Mouse (Mus musculus): Measurements from ENCODE around the gene Dmrt1. TPM values are rescaled to one million over a fixed set of nuclear protein-coding genes. Genes with fewer than 3 reads are reported as not detected.

The Dmrt1 gene
- polyA plus RNA-seq, 1 experiment, result not detected

GRCm38 (mm10) chr19:25489546-25489945, 15.9 kb upstream of the Dmrt1 start:
- Histone ChIP-seq H3K4me1 (ENCODE audit: control insufficient read depth, insufficient read depth, low read length) (no peaks in the 10 kb centered on the region), H3K4me3 (replicated peaks; ENCODE audit: extremely low read depth, low read depth, low read length) (no peak overlapping the region)
- no peak for DNase-seq
- WGBS, result 64% methylated on average over 2 of the region's 2 CpGs
- TF ChIP-seq CTCF (IDR thresholded peaks at IDR 0.05; ENCODE audit: insufficient read depth, low read length), result no peak
- no peak for TF ChIP-seq POLR2A (IDR thresholded peaks at IDR 0.05; ENCODE audit: borderline replicate concordance, extremely low read depth, low read depth, low read length)

GRCm38 (mm10) chr19:25497434-25497833, 8.0 kb upstream of the Dmrt1 start:
- DNase-seq, result no peak
- TF ChIP-seq CTCF (IDR thresholded peaks at IDR 0.05; ENCODE audit: insufficient read depth, low read length) (no peak), POLR2A (IDR thresholded peaks at IDR 0.05; ENCODE audit: borderline replicate concordance, extremely low read depth, low read depth, low read length) (no peak)
- Histone ChIP-seq H3K4me1 (ENCODE audit: control insufficient read depth, insufficient read depth, low read length) (no peaks in the 10 kb centered on the region), H3K4me3 (replicated peaks; ENCODE audit: extremely low read depth, low read depth, low read length) (no peak overlapping the region)
- 46% methylated on average over 6 of the region's 6 CpGs for WGBS

GRCm38 (mm10) chr19:25504878-25505277, 540 bp upstream of the Dmrt1 start:
- no peaks in the 10 kb centered on the region for H3K4me1 ChIP-seq (ENCODE audit: control insufficient read depth, insufficient read depth, low read length)
- 20% methylated on average over 10 of the region's 10 CpGs for WGBS
- no peak for TF ChIP-seq POLR2A (IDR thresholded peaks at IDR 0.05; ENCODE audit: borderline replicate concordance, extremely low read depth, low read depth, low read length)
- TF ChIP-seq CTCF (IDR thresholded peaks at IDR 0.05; ENCODE audit: insufficient read depth, low read length), result no peak

GRCm38 (mm10) chr19:25506616-25507015, 1.2 kb downstream of the Dmrt1 start:
- no peak for TF ChIP-seq POLR2A (IDR thresholded peaks at IDR 0.05; ENCODE audit: borderline replicate concordance, extremely low read depth, low read depth, low read length)
- no peak for TF ChIP-seq CTCF (IDR thresholded peaks at IDR 0.05; ENCODE audit: insufficient read depth, low read length)
- Histone ChIP-seq H3K4me3 (replicated peaks; ENCODE audit: extremely low read depth, low read depth, low read length) (no peak overlapping the region), H3K4me1 (ENCODE audit: control insufficient read depth, insufficient read depth, low read length) (no peaks in the 10 kb centered on the region)
- no peak for DNase-seq
- 4% methylated on average over 23 of the region's 23 CpGs for WGBS

More at GRCm38 (mm10) chr19:25504878-25505277, 540 bp upstream of the Dmrt1 start:
- no peak for DNase-seq
- no peak overlapping the region for H3K4me3 ChIP-seq (replicated peaks; ENCODE audit: extremely low read depth, low read depth, low read length)

GRCm38 (mm10) chr19:25514986-25515530, 9.6 kb downstream of the Dmrt1 start:
- TF ChIP-seq CTCF (IDR thresholded peaks at IDR 0.05; ENCODE audit: insufficient read depth, low read length) (no peak), POLR2A (IDR thresholded peaks at IDR 0.05; ENCODE audit: borderline replicate concordance, extremely low read depth, low read depth, low read length) (no peak)
- DNase-seq, result no peak
- H3K4me1 ChIP-seq (ENCODE audit: control insufficient read depth, insufficient read depth, low read length), result no peaks in the 10 kb centered on the region
- H3K4me3 ChIP-seq (replicated peaks; ENCODE audit: extremely low read depth, low read depth, low read length), result no peak overlapping the region
- 44% methylated on average over 12 of the region's 12 CpGs for WGBS

GRCm38 (mm10) chr19:25524156-25524555, 18.7 kb downstream of the Dmrt1 start:
- H3K4me1 ChIP-seq (ENCODE audit: control insufficient read depth, insufficient read depth, low read length), result no peaks in the 10 kb centered on the region
- DNase-seq, result no peak
- TF ChIP-seq POLR2A (IDR thresholded peaks at IDR 0.05; ENCODE audit: borderline replicate concordance, extremely low read depth, low read depth, low read length) (no peak), CTCF (IDR thresholded peaks at IDR 0.05; ENCODE audit: insufficient read depth, low read length) (no peak)
- WGBS, result 80% methylated on average over 6 of the region's 6 CpGs
- no peak overlapping the region for H3K4me3 ChIP-seq (replicated peaks; ENCODE audit: extremely low read depth, low read depth, low read length)

GRCm38 (mm10) chr19:25525726-25526125, 20.3 kb downstream of the Dmrt1 start:
- no peaks in the 10 kb centered on the region for H3K4me1 ChIP-seq (ENCODE audit: control insufficient read depth, insufficient read depth, low read length)
- DNase-seq, result no peak
- TF ChIP-seq CTCF (IDR thresholded peaks at IDR 0.05; ENCODE audit: insufficient read depth, low read length) (no peak), POLR2A (IDR thresholded peaks at IDR 0.05; ENCODE audit: borderline replicate concordance, extremely low read depth, low read depth, low read length) (no peak)
- 96% methylated on average over 20 of the region's 20 CpGs for WGBS
- no peak overlapping the region for H3K4me3 ChIP-seq (replicated peaks; ENCODE audit: extremely low read depth, low read depth, low read length)

GRCm38 (mm10) chr19:25529673-25530072, 24.3 kb downstream of the Dmrt1 start:
- H3K4me3 ChIP-seq (replicated peaks; ENCODE audit: extremely low read depth, low read depth, low read length), result no peak overlapping the region
- H3K4me1 ChIP-seq (ENCODE audit: control insufficient read depth, insufficient read depth, low read length), result no peaks in the 10 kb centered on the region
- no peak for TF ChIP-seq POLR2A (IDR thresholded peaks at IDR 0.05; ENCODE audit: borderline replicate concordance, extremely low read depth, low read depth, low read length)
- no peak for TF ChIP-seq CTCF (IDR thresholded peaks at IDR 0.05; ENCODE audit: insufficient read depth, low read length)
- no peak for DNase-seq
- 75% methylated on average over 12 of the region's 12 CpGs for WGBS

GRCm38 (mm10) chr19:25545714-25546340, 40.4 kb downstream of the Dmrt1 start:
- Histone ChIP-seq H3K4me1 (ENCODE audit: control insufficient read depth, insufficient read depth, low read length) (no peaks in the 10 kb centered on the region), H3K4me3 (replicated peaks; ENCODE audit: extremely low read depth, low read depth, low read length) (no peak overlapping the region)
- peak; percentile 28 for DNase-seq
- 31% methylated on average over 13 of the region's 13 CpGs for WGBS
- TF ChIP-seq POLR2A (IDR thresholded peaks at IDR 0.05; ENCODE audit: borderline replicate concordance, extremely low read depth, low read depth, low read length) (no peak), CTCF (IDR thresholded peaks at IDR 0.05; ENCODE audit: insufficient read depth, low read length) (peak; percentile 51)

- TF ChIP-seq POLR2A (IDR thresholded peaks at IDR 0.05; ENCODE audit: borderline replicate concordance, extremely low read depth, low read depth, low read length), result no peak
- no peak for TF ChIP-seq CTCF (IDR thresholded peaks at IDR 0.05; ENCODE audit: insufficient read depth, low read length)
- H3K4me1 ChIP-seq (ENCODE audit: control insufficient read depth, insufficient read depth, low read length), result no peaks in the 10 kb centered on the region
- no peak overlapping the region for H3K4me3 ChIP-seq (replicated peaks; ENCODE audit: extremely low read depth, low read depth, low read length)
- 64% methylated on average over 9 of the region's 9 CpGs for WGBS
- no peak for DNase-seq
Observed at GRCm38 (mm10) chr19:25547086-25547643, 41.7 kb downstream of the Dmrt1 start.
